Mouse (Mus musculus) midbrain, postnatal 0 days (tissue): ENCODE data around the gene Cebpg. TPM values are rescaled to one million over a fixed set of nuclear protein-coding genes. Genes with fewer than 3 reads are reported as not detected.

ENCODE experiments used
- ATAC-seq: fragments of 200-750 bp; cut with Nextera tagmentation; 2 replicates; pipeline ENCODE4 v1.8.0; 2017; ENCODE audit warnings: moderate number of reproducible peaks, mild to moderate bottlenecking, moderate TSS enrichment, moderate library complexity; ENCODE audit not compliant: low FRiP score
- DNase-seq: peaks from one replicate; pipeline ENCODE4 v3.0.0-alpha.2; 2015; ENCODE audit warnings: low spot score
- H3K27ac ChIP-seq: fragments of 300-500 bp; sonication (generic); 2 replicates; pipeline ENCODE4 v1.5.1; 2014; ENCODE audit warnings: low read depth, mild to moderate bottlenecking, low read length, mixed read lengths
- H3K27me3 ChIP-seq: fragments of 300-500 bp; sonication (generic); 2 replicates; pipeline ENCODE4 v1.6.1; 2014; ENCODE audit warnings: low read length, control low read depth, mixed read lengths; ENCODE audit not compliant: insufficient read depth
- H3K36me3 ChIP-seq: fragments of 300-500 bp; sonication (generic); 2 replicates; pipeline ENCODE4 v1.6.1; 2014; ENCODE audit warnings: low read length, control low read depth, mixed read lengths; ENCODE audit not compliant: insufficient read depth
- H3K4me1 ChIP-seq: fragments of 300-500 bp; sonication (generic); 2 replicates; pipeline ENCODE4 v1.6.1; 2014; ENCODE audit warnings: mild to moderate bottlenecking, control low read depth, antibody characterized with exemption, low read length, mixed read lengths; ENCODE audit not compliant: insufficient read depth
- H3K4me2 ChIP-seq: fragments of 300-500 bp; sonication (generic); 2 replicates; pipeline ENCODE4 v1.6.1; 2014; ENCODE audit warnings: low read depth, mild to moderate bottlenecking, low read length, mixed read lengths; ENCODE audit not compliant: poor library complexity, severe bottlenecking
- H3K4me3 ChIP-seq: fragments of 300-500 bp; sonication (generic); 2 replicates; pipeline ENCODE4 v1.5.1; 2014; ENCODE audit warnings: low read depth, mild to moderate bottlenecking, low read length, moderate library complexity
- H3K9ac ChIP-seq: fragments of 300-500 bp; sonication (generic); replicated peaks from 2 replicates; pipeline ENCODE4 v1.6.1; 2014; ENCODE audit warnings: mild to moderate bottlenecking, low read length, moderate library complexity, mixed read lengths; ENCODE audit not compliant: poor library complexity, severe bottlenecking
- H3K9me3 ChIP-seq: fragments of 300-500 bp; sonication (generic); 2 replicates; pipeline ENCODE4 v1.6.1; 2016; ENCODE audit warnings: low read length, control low read depth
- CTCF ChIP-seq: IDR thresholded peaks from 2 replicates; pipeline ENCODE4 v1.5.1; 2016; ENCODE audit warnings: antibody characterized with exemption, mild to moderate bottlenecking
- WGBS: fragments of 180-500 bp; shearing (Covaris S2); extraction: QIAGEN DNeasy Blood & Tissue Kit; methylation state at CpG from one replicate; pipeline ENCODE4 v1.1.7; 2014; 5-methylcytosine and 5-hydroxymethylcytosine counted together
- microRNA-seq: library from miRNA; unstranded; fragments of <30 nt; microRNA quantifications from one replicate; pipeline ENCODE4, GENCODE M21; 2016; ENCODE audit warnings: borderline number of aligned reads
- polyA plus RNA-seq: library from polyadenylated mRNA; unstranded; fragments of >200 nt; fragmentation: Nextera tagmentation; extraction: Ambion mirVana; gene quantifications from 2 replicates; pipeline ENCODE4 v1.2.1, GENCODE M21; 2015
- total RNA-seq: library from RNA; depleted of rRNA; stranded (reverse); fragments of >200 nt; gene quantifications from 2 replicates; pipeline ENCODE4 v1.2.3, GENCODE M21; 2014; rRNA removed

Gene Cebpg
- total and polyA plus RNA-seq, 2 experiments from 2014 or later = 12.8 to 13.9 TPM

DNA sequence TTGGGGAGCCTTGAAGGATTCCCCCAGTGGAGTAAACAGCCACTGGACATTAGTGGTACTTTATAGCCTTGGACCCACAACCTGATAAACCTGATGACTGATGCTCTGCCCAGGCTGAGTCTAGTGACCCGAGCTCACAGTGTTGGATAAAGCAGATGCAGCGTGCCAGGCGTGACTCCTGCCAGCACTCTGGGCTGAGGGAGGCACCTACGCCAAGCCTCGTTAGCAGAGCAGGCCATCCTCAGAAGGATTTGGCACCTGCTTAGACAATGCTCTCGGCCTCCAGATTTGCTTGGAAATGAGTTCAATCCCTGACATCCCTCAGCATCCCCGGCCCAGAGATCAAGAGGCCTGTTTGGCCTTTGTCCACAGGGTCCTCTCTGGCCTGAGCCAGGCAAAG lies 49.7 kb downstream of the Cebpg start:
- Histone ChIP-seq H3K9me3 (no peaks in the 10 kb centered on the region), H3K36me3 (no peaks in the 10 kb centered on the region), H3K4me3 (no peak overlapping the region), H3K4me1 (no peaks in the 10 kb centered on the region), H3K9ac (no peak overlapping the region), H3K27ac (no peak overlapping the region), H3K4me2 (no peak overlapping the region), H3K27me3 (no peaks in the 10 kb centered on the region)
- ATAC-seq = no peak
- no peak for TF ChIP-seq CTCF
- 79% methylated on average over 7 of the region's 7 CpGs for WGBS
- no peak for DNase-seq

- no peak overlapping the region for H3K4me2 ChIP-seq
- ATAC-seq = peak; percentile 42; the same call in 1 of the 2 replicates
- no peaks in the 10 kb centered on the region for H3K36me3 ChIP-seq
- DNase-seq = no peak
- no peaks in the 10 kb centered on the region for H3K27me3 ChIP-seq
- no peak overlapping the region for H3K9ac ChIP-seq
- WGBS = 53% methylated on average over 7 of the region's 7 CpGs
- no peaks in the 10 kb centered on the region for H3K4me1 ChIP-seq
- no peak overlapping the region for H3K4me3 ChIP-seq
- H3K9me3 ChIP-seq = no peaks in the 10 kb centered on the region
- no peak overlapping the region; the same call in 1 of the 2 replicates for H3K27ac ChIP-seq
- TF ChIP-seq CTCF = no peak
Measured at GRCm38 (mm10) chr7:35003171-35003737, 53.1 kb downstream of the Cebpg start.

- Histone ChIP-seq H3K4me1 (no peaks in the 10 kb centered on the region), H3K9me3 (no peaks in the 10 kb centered on the region), H3K27ac (no peak overlapping the region), H3K9ac (no peak overlapping the region), H3K4me2 (no peak overlapping the region), H3K27me3 (no peaks in the 10 kb centered on the region), H3K36me3 (no peaks in the 10 kb centered on the region), H3K4me3 (no peak overlapping the region)
- ATAC-seq (no peak), DNase-seq (peak; percentile 71)
- WGBS = 40% methylated on average over 6 of the region's 6 CpGs
- TF ChIP-seq CTCF = peak; percentile 82
Measured at GRCm38 (mm10) chr7:35000839-35001238, 55.5 kb downstream of the Cebpg start.

Small RNAs within 50 kb of the gene (microRNA-seq; reads per million reads assigned to microRNA genes)
- gene Gm25033 = not detected

Other genes starting within 250 kb of the Cebpg start
- 17.4 and 20.1 TPM in 2 replicates for gene Chst8, start 243.9 kb downstream of the Cebpg start, total RNA-seq
- 13.5 and 16.2 TPM in 2 replicates for gene Chst8, start 243.9 kb downstream of the Cebpg start, polyA plus RNA-seq
- 57.4 and 60.8 TPM in 2 replicates for gene Pepd, start 144.2 kb downstream of the Cebpg start, total RNA-seq
- 69.8 and 70.1 TPM in 2 replicates for gene Pepd, start 144.2 kb downstream of the Cebpg start, polyA plus RNA-seq
- 3.9 and 11.3 TPM in 2 replicates for gene Cebpa, start 62.7 kb upstream of the Cebpg start, total RNA-seq
- 0.44 and 0.67 TPM in 2 replicates for gene Cebpa, start 62.7 kb upstream of the Cebpg start, polyA plus RNA-seq
- 37.1 and 39.1 TPM in 2 replicates for gene Slc7a10, start 129.8 kb upstream of the Cebpg start, total RNA-seq
- 24.1 and 29.4 TPM in 2 replicates for gene Slc7a10, start 129.8 kb upstream of the Cebpg start, polyA plus RNA-seq
- gene Lrp3, start 158.9 kb upstream of the Cebpg start, total RNA-seq = 136 and 159 TPM in 2 replicates
- 21.7 and 23.7 TPM in 2 replicates for gene Lrp3, start 158.9 kb upstream of the Cebpg start, polyA plus RNA-seq